9 mouse cellular contexts compared by ENCODE assay signal in the genomic region with DNA sequence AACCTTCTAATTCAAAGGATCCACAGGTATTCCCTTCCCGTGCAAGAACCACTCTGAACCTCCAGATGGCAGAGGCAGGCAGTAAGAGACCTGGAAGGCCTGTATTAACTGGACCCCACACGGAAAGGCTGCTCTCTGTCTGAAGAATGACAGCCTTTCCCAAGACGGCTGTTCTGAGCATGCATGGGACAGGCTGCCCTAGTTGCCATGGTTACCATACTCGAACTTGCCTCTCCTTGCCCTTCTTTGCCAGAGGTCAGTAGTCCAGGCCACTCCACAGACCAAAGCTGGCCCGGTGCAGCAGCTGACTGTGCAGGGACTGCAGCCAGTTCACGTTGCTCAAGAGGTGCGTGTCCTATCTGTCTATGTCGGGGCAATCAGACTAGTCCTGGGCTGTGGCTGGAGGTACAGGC. TPM values are rescaled to one million over a fixed set of nuclear protein-coding genes. Genes with fewer than 3 reads are reported as not detected.
A peak's percentile ranks its signal among the peaks of the same experiment; 100 is the strongest.
DNase-seq lines count a peak whose midpoint lies in the region; ATAC-seq and TF ChIP-seq lines count a peak whose summit lies in the region.
"Had no signal": no experiment of that assay in that cellular context is flagged by ENCODE, and none has a peak within 500 bp of the region (broad histone marks: within the 10 kb centered on the region; RNA-seq: fewer than 3 reads in every experiment).

No protein-coding gene starts in this region.

- H3K36me3 ChIP-seq in ES-Bruce4 (ENCODE audit: control insufficient read depth, insufficient read depth, low read length, poor library complexity, severe bottlenecking) = peaks cover 3% of the 10 kb centered on the region; the same call in 1 of the 2 replicates
- peaks cover 67% of the 10 kb centered on the region for H3K36me3 ChIP-seq in hindbrain, embryonic 12.5 days
- H3K36me3 ChIP-seq in liver, embryonic 15.5 days (replicated peaks) = peaks cover 60% of the 10 kb centered on the region

- H3K27ac ChIP-seq in ES-Bruce4 (ENCODE audit: insufficient read depth, low read length) = no peak overlapping the region
- no peak overlapping the region for H3K27ac ChIP-seq in hindbrain, embryonic 12.5 days
- no peak overlapping the region for H3K27ac ChIP-seq in liver, embryonic 15.5 days (replicated peaks)

- H3K4me1 ChIP-seq in ES-Bruce4 (ENCODE audit: control insufficient read depth, insufficient read depth, low read length) = peaks cover 2% of the 10 kb centered on the region
- peaks cover 8% of the 10 kb centered on the region for H3K4me1 ChIP-seq in hindbrain, embryonic 12.5 days
- H3K4me1 ChIP-seq in liver, embryonic 15.5 days (replicated peaks) = peaks cover 9% of the 10 kb centered on the region; the same call in 1 of the 2 replicates

- H3K9me3 ChIP-seq in ES-Bruce4 (replicated peaks; ENCODE audit: control insufficient read depth, insufficient read depth, low read length, poor library complexity, severe bottlenecking) = no peaks in the 10 kb centered on the region
- no peaks in the 10 kb centered on the region for H3K9me3 ChIP-seq in hindbrain, embryonic 12.5 days (replicated peaks)
- no peaks in the 10 kb centered on the region for H3K9me3 ChIP-seq in liver, embryonic 15.5 days (replicated peaks)

- no peaks in the 10 kb centered on the region for H3K27me3 ChIP-seq in ES-Bruce4 (ENCODE audit: control insufficient read depth, insufficient read depth, low read length, poor library complexity, severe bottlenecking)
- no peaks in the 10 kb centered on the region; the same call in 1 of the 2 replicates for H3K27me3 ChIP-seq in hindbrain, embryonic 12.5 days
- H3K27me3 ChIP-seq in liver, embryonic 15.5 days = no peaks in the 10 kb centered on the region

- no peak for TF ChIP-seq EP300 in ES-Bruce4 (IDR thresholded peaks at IDR 0.05; ENCODE audit: insufficient read depth, low read depth, low read length)

- TF ChIP-seq POLR2A in ES-Bruce4 (IDR thresholded peaks at IDR 0.05; ENCODE audit: insufficient read depth, low read length) = no peak

- ATAC-seq in hindbrain, embryonic 12.5 days (ENCODE audit: low FRiP score) = 0 out of 2 replicates have a peak, but pooled peaks have one; percentile 35
- peak; percentile 66 for ATAC-seq in liver, embryonic 15.5 days (ENCODE audit: insufficient read depth)

- WGBS in hindbrain, embryonic 12.5 days = 26% methylated on average over 8 of the region's 8 CpGs
- 62% methylated on average over 8 of the region's 8 CpGs for WGBS in liver, embryonic 15.5 days (ENCODE audit: insufficient replicate concordance)

- 0 out of 2 replicates have a peak overlapping the region, but pooled peaks have one; percentile 26 for H3K4me3 ChIP-seq in ES-Bruce4 (ENCODE audit: low read depth, low read length)
- H3K4me3 ChIP-seq in hindbrain, embryonic 12.5 days = no peak overlapping the region
- H3K4me3 ChIP-seq in liver, embryonic 15.5 days (replicated peaks) = no peak overlapping the region

- no peak overlapping the region for H3K4me2 ChIP-seq in hindbrain, embryonic 12.5 days (replicated peaks)
- no peak overlapping the region for H3K4me2 ChIP-seq in liver, embryonic 15.5 days

- peak overlapping the region; percentile 16 for H3K9ac ChIP-seq in ES-Bruce4 (ENCODE audit: low read depth, poor library complexity, severe bottlenecking)
- H3K9ac ChIP-seq in hindbrain, embryonic 12.5 days = no peak overlapping the region; the same call in 1 of the 2 replicates
- H3K9ac ChIP-seq in liver, embryonic 15.5 days = no peak overlapping the region

- TF ChIP-seq CTCF in ES-Bruce4 (IDR thresholded peaks at IDR 0.05; ENCODE audit: low read depth, low read length) = peak; percentile 22

- DNase-seq in ZHBTc4 (ENCODE audit: low read depth, low spot score) = peak; percentile 72
- peak; percentile 86 for DNase-seq in yolk sac, embryonic 10.5 days (ENCODE audit: low spot score)
- no peak for DNase-seq in natural killer cell, adult 2 months (ENCODE audit: low spot score in 2 of 2)
- DNase-seq in layer of hippocampus, adult 8-10 months (ENCODE audit: low spot score in 2 of 2) = no peak

RNA-seq across cellular contexts. Expression of a gene that starts 17.2 kb away (rescaled TPM):
- polyA plus RNA-seq in ES-Bruce4 (2011; ENCODE audit: insufficient read depth, insufficient read length, low read depth, missing spikeins) = 9.6 and 10.5 TPM in 2 replicates
- polyA plus RNA-seq in hindbrain, embryonic 12.5 days (2016; fragmentation: Nextera tagmentation; extraction: Ambion mirVana) = 8.9 and 9.4 TPM in 2 replicates
- polyA plus RNA-seq in liver, embryonic 15.5 days (2015; fragmentation: Nextera tagmentation; extraction: Ambion mirVana) = 2.4 and 2.9 TPM in 2 replicates
- total RNA-seq in layer of hippocampus, adult 8-10 months (2022) = 10 to 100 TPM; 24.6 to 34.1 (median 28.3) TPM

RNA-seq across cellular contexts. Expression of a gene that starts 18.9 kb away (rescaled TPM):
- 0.56 and 0.76 TPM in 2 replicates for polyA plus RNA-seq in ES-Bruce4 (2011; ENCODE audit: insufficient read depth, insufficient read length, low read depth, missing spikeins)
- polyA plus RNA-seq in hindbrain, embryonic 12.5 days (2016; fragmentation: Nextera tagmentation; extraction: Ambion mirVana) = 2.1 and 3.0 TPM in 2 replicates
- polyA plus RNA-seq in liver, embryonic 15.5 days (2015; fragmentation: Nextera tagmentation; extraction: Ambion mirVana) = 0.24 and 0.30 TPM in 2 replicates
- 1 to 10 TPM; 3.4 to 7.1 (median 5.4) TPM for total RNA-seq in layer of hippocampus, adult 8-10 months (2022)

RNA-seq across cellular contexts. Expression of a gene that starts 20.7 kb away (rescaled TPM):
- polyA plus RNA-seq in ES-Bruce4 (2011; ENCODE audit: insufficient read depth, insufficient read length, low read depth, missing spikeins) = 43.4 and 44.0 TPM in 2 replicates
- 16.4 and 19.7 TPM in 2 replicates for polyA plus RNA-seq in hindbrain, embryonic 12.5 days (2016; fragmentation: Nextera tagmentation; extraction: Ambion mirVana)
- polyA plus RNA-seq in liver, embryonic 15.5 days (2015; fragmentation: Nextera tagmentation; extraction: Ambion mirVana) = 3.2 and 3.5 TPM in 2 replicates
- total RNA-seq in layer of hippocampus, adult 8-10 months (2022) = 10 to 100 TPM; 18.9 to 21.6 (median 19.3) TPM

RNA-seq across cellular contexts. Expression of a gene that starts 39.0 kb away (rescaled TPM):
- 1.4 and 1.9 TPM in 2 replicates for polyA plus RNA-seq in ES-Bruce4 (2011; ENCODE audit: insufficient read depth, insufficient read length, low read depth, missing spikeins)
- not detected in 2 replicates for polyA plus RNA-seq in hindbrain, embryonic 12.5 days (2016; fragmentation: Nextera tagmentation; extraction: Ambion mirVana)
- 0.15 TPM in 1 of 2 replicates, not detected in the other for polyA plus RNA-seq in liver, embryonic 15.5 days (2015; fragmentation: Nextera tagmentation; extraction: Ambion mirVana)
- total RNA-seq in layer of hippocampus, adult 8-10 months (2022) = not detected
- total RNA-seq: hematopoietic stem cell, adult 5-6 weeks; neutrophil, adult 5-6 weeks had no signal

RNA-seq across cellular contexts. Expression of a gene that starts 41.4 kb away (rescaled TPM):
- polyA plus RNA-seq in ES-Bruce4 (2011; ENCODE audit: insufficient read depth, insufficient read length, low read depth, missing spikeins) = 0.33 and 0.61 TPM in 2 replicates
- polyA plus RNA-seq in hindbrain, embryonic 12.5 days (2016; fragmentation: Nextera tagmentation; extraction: Ambion mirVana) = 0.14 and 0.33 TPM in 2 replicates
- polyA plus RNA-seq in liver, embryonic 15.5 days (2015; fragmentation: Nextera tagmentation; extraction: Ambion mirVana) = 0.74 and 1.3 TPM in 2 replicates
- 1 to 10 TPM; 1.5 to 2.7 (median 1.8) TPM for total RNA-seq in layer of hippocampus, adult 8-10 months (2022)

Comparison
In these comparisons a context has a peak if more than half of its experiments do, and no peak if none do; other contexts are left out.
1. DNase-seq: peak in ZHBTc4 (single experiment) and yolk sac, embryonic 10.5 days (single experiment); none in natural killer cell, adult 2 months (0 of 2) and layer of hippocampus, adult 8-10 months (0 of 2).